Mouse (Mus musculus): ENCODE measurements at regions not wholly inside any gene's neighbourhood (a gene's known extent, or its start where the extent isn't known, plus 50 kb on each side); places are given as distances from the start of the nearest gene placed in this dataset.

DNA sequence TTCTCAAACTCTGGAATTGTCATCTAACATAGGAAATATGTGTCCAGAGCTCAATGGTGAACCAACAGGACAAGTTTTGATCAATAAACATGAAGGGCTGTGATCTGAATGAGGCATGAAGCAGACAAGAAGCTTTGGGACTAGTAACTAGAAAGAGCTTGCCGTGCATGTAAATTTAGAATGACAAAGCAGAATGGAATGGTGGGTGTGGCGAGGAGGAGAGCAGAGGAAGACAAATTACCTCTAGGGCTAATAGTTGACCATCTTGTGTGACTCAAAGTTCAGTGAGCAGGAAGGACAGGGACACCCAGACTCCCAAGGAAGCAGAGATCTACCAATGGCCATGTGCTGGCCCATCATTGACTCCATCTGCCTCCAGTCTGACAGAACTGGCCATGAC is 455.6 kb downstream of the Tns1 start:
- H3K9ac ChIP-seq (ENCODE audit: low read depth, low read length) = no peak overlapping the region
- DNase-seq (ENCODE audit: low spot score) = peak; percentile 36
- H3K4me3 ChIP-seq (replicated peaks; ENCODE audit: low read depth, low read length) = no peak overlapping the region
- no peak for TF ChIP-seq CTCF (IDR thresholded peaks at IDR 0.05; ENCODE audit: low read depth)
- H3K27me3 ChIP-seq (ENCODE audit: insufficient read depth, low read length) = no peaks in the 10 kb centered on the region
- no peak for ATAC-seq (replicated peaks; ENCODE audit: low FRiP score, low read depth)
- no peaks in the 10 kb centered on the region for H3K36me3 ChIP-seq (ENCODE audit: insufficient read depth, low read length)
- no peak overlapping the region for H3K27ac ChIP-seq
- no peak overlapping the region for H3K4me2 ChIP-seq (ENCODE audit: low read length)
- no peaks in the 10 kb centered on the region for H3K9me3 ChIP-seq (replicated peaks; ENCODE audit: low read length)
- 71% methylated on average over 2 of the region's 2 CpGs for WGBS
- no peaks in the 10 kb centered on the region for H3K4me1 ChIP-seq (replicated peaks; ENCODE audit: insufficient read depth, low read length)

DNA sequence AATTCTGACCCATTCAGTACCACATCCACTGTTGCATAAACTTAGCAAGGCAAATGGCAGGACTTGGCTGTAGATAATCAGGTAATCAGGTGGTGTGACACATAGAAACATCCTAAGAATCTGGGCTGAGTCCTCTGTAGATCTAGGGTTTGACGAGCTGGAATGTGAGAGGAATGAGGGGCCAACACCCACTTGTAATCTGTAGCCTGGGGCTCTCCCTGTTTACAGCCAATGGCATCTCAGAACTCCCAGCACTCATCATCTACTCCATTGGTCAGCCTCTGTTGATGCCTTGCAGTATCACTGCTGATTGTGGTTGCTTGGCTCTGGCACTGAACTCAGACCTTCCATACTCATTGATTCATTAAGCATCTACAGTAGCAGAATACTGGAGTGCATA is 460.7 kb downstream of the Tns1 start:
- H3K36me3 ChIP-seq (ENCODE audit: insufficient read depth, low read length) = no peaks in the 10 kb centered on the region
- no peak overlapping the region for H3K4me2 ChIP-seq (ENCODE audit: low read length)
- no peak for TF ChIP-seq CTCF (IDR thresholded peaks at IDR 0.05; ENCODE audit: low read depth)
- 52% methylated on average over 1 of the region's 1 CpGs for WGBS
- no peak overlapping the region for H3K27ac ChIP-seq
- ATAC-seq (replicated peaks; ENCODE audit: low FRiP score, low read depth) = no peak
- DNase-seq (ENCODE audit: low spot score) = no peak
- no peak overlapping the region for H3K9ac ChIP-seq (ENCODE audit: low read depth, low read length)
- H3K27me3 ChIP-seq (ENCODE audit: insufficient read depth, low read length) = no peaks in the 10 kb centered on the region
- no peaks in the 10 kb centered on the region for H3K9me3 ChIP-seq (replicated peaks; ENCODE audit: low read length)
- no peaks in the 10 kb centered on the region for H3K4me1 ChIP-seq (replicated peaks; ENCODE audit: insufficient read depth, low read length)
- no peak overlapping the region for H3K4me3 ChIP-seq (replicated peaks; ENCODE audit: low read depth, low read length)

DNA sequence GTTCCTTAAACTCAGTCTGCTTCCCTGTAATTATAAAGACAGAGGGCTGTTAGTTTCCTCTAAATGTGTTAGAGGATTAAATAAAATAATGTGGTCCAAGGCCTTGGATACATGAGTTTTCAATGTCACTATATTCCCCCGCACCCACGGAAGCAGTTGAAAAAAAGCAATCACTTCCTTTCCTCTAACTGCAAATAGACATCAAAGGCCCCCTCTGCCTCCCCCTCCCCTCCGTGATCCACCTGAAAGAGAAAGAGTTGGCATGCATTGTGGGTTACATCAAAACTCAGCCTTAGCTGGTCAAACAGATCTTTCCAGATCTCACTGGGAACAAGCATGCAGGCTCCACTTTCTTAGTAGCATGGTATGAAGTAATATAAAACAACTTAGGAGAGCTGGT is 479.2 kb downstream of the Tns1 start:
- TF ChIP-seq CTCF (IDR thresholded peaks at IDR 0.05; ENCODE audit: low read depth) = no peak
- WGBS = 51% methylated on average over 3 of the region's 3 CpGs
- Histone ChIP-seq H3K4me2 (ENCODE audit: low read length) (no peak overlapping the region), H3K9me3 (replicated peaks; ENCODE audit: low read length) (no peaks in the 10 kb centered on the region), H3K4me3 (replicated peaks; ENCODE audit: low read depth, low read length) (no peak overlapping the region), H3K9ac (ENCODE audit: low read depth, low read length) (no peak overlapping the region), H3K27ac (peak overlapping the region; percentile 70; the same call in 1 of the 2 replicates), H3K36me3 (ENCODE audit: insufficient read depth, low read length) (no peaks in the 10 kb centered on the region), H3K4me1 (replicated peaks; ENCODE audit: insufficient read depth, low read length) (peaks cover 12% of the 10 kb centered on the region), H3K27me3 (ENCODE audit: insufficient read depth, low read length) (no peaks in the 10 kb centered on the region)
- no peak for ATAC-seq (replicated peaks; ENCODE audit: low FRiP score, low read depth)
- DNase-seq (ENCODE audit: low spot score) = no peak

DNA sequence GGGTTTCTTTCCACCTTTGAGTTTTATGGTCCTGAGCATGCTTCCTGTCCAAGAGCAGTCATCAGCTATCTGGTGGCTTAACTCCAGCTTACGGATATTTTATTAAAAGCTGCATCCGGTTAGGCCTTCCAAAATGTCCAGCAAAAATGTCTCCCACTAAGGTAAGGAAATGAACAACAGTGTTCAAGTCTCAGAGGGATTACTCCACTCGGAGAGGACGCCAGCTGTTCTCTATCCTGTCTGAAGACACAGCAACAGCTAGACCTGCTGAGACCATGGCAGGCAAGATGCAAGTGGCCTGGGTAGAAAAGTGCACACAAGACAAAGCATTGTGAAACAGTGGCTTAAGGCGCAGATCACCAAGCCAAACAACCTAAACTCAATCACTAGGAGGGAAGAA is 479.9 kb downstream of the Tns1 start:
- Histone ChIP-seq H3K9me3 (replicated peaks; ENCODE audit: low read length) (no peaks in the 10 kb centered on the region), H3K4me1 (replicated peaks; ENCODE audit: insufficient read depth, low read length) (peaks cover 12% of the 10 kb centered on the region), H3K27ac (peak overlapping the region; percentile 70; the same call in 1 of the 2 replicates), H3K9ac (ENCODE audit: low read depth, low read length) (no peak overlapping the region), H3K36me3 (ENCODE audit: insufficient read depth, low read length) (no peaks in the 10 kb centered on the region), H3K4me3 (replicated peaks; ENCODE audit: low read depth, low read length) (no peak overlapping the region), H3K27me3 (ENCODE audit: insufficient read depth, low read length) (no peaks in the 10 kb centered on the region), H3K4me2 (ENCODE audit: low read length) (no peak overlapping the region)
- no peak for TF ChIP-seq CTCF (IDR thresholded peaks at IDR 0.05; ENCODE audit: low read depth)
- ATAC-seq (replicated peaks; ENCODE audit: low FRiP score, low read depth) (no peak), DNase-seq (ENCODE audit: low spot score) (peak; percentile 79)
- 51% methylated on average over 5 of the region's 5 CpGs for WGBS

DNA sequence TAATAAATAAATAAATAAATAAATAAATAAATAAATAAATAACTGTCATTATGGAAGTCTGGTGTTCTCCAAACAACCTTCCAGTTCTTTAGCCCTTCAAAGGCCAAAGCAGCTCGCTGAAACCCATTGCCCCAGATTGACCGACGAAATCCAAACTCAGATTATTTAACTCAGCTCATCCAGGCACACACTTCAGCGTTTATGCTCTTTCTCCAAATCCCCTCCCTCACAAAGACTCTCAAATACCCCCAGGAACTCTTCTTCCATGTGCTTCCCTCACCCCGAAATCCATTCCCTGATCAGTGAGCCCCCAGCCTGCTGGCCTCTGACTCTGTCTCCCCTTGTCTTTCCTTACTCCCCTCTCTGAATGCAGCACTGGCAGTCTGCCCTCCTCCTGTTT is 480.8 kb downstream of the Tns1 start:
- H3K9ac ChIP-seq (ENCODE audit: low read depth, low read length) = no peak overlapping the region
- H3K4me2 ChIP-seq (ENCODE audit: low read length) = no peak overlapping the region
- H3K4me1 ChIP-seq (replicated peaks; ENCODE audit: insufficient read depth, low read length) = peaks cover 12% of the 10 kb centered on the region
- no peak overlapping the region for H3K4me3 ChIP-seq (replicated peaks; ENCODE audit: low read depth, low read length)
- ATAC-seq (replicated peaks; ENCODE audit: low FRiP score, low read depth) (no peak), DNase-seq (ENCODE audit: low spot score) (no peak)
- no peak overlapping the region; the same call in 1 of the 2 replicates for H3K27ac ChIP-seq
- no peaks in the 10 kb centered on the region for H3K9me3 ChIP-seq (replicated peaks; ENCODE audit: low read length)
- WGBS = 62% methylated on average over 5 of the region's 5 CpGs
- TF ChIP-seq CTCF (IDR thresholded peaks at IDR 0.05; ENCODE audit: low read depth) = no peak
- no peaks in the 10 kb centered on the region for H3K36me3 ChIP-seq (ENCODE audit: insufficient read depth, low read length)
- no peaks in the 10 kb centered on the region for H3K27me3 ChIP-seq (ENCODE audit: insufficient read depth, low read length)

DNA sequence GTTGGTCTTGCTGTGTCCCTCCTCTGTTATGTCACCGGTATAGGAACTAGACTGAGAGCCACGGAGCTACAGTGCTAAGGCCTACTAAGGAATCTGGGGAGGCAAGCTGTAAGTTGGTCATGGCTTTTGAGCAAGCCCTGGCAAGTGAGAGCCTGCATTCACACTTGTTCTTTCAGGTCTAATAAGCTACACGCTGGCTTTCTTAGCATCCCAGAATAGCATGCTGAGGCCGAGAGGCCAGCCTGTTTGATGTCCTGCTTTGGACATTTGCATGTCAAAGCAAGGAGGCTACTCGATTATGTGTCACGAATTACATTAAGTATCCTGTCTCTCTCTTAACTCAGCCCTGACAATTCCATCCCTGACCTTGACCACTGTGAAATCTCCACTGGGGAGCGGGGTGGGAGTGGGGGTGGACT is 481.5 kb downstream of the Tns1 start:
- Histone ChIP-seq H3K4me1 (replicated peaks; ENCODE audit: insufficient read depth, low read length) (peaks cover 12% of the 10 kb centered on the region), H3K9me3 (replicated peaks; ENCODE audit: low read length) (no peaks in the 10 kb centered on the region), H3K4me3 (replicated peaks; ENCODE audit: low read depth, low read length) (no peak overlapping the region), H3K27ac (no peak overlapping the region), H3K4me2 (ENCODE audit: low read length) (no peak overlapping the region), H3K9ac (ENCODE audit: low read depth, low read length) (no peak overlapping the region), H3K27me3 (ENCODE audit: insufficient read depth, low read length) (no peaks in the 10 kb centered on the region), H3K36me3 (ENCODE audit: insufficient read depth, low read length) (no peaks in the 10 kb centered on the region)
- DNase-seq (ENCODE audit: low spot score) (no peak), ATAC-seq (replicated peaks; ENCODE audit: low FRiP score, low read depth) (no peak)
- TF ChIP-seq CTCF (IDR thresholded peaks at IDR 0.05; ENCODE audit: low read depth) = no peak
- WGBS = 52% methylated on average over 7 of the region's 7 CpGs

DNA sequence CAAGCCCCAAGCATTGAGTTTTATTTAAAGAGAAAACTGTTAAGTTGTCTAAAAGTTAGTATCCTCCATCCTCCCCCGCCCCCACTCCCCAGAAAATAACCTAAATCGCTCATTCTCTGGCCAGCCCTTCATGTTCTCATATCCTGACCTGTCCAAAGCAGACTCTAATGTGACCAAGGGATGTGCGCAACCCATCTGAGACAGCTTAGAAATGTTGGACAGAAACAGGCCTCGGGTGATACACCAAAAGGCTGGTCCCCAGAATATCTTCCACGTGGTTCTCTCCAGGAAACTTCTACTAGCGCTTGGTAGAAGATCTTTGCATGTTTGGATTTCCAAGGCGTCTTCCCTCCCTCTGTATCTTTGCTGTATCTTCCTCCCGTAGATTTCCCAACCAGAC is 482.8 kb downstream of the Tns1 start:
- ATAC-seq (replicated peaks; ENCODE audit: low FRiP score, low read depth) (no peak), DNase-seq (ENCODE audit: low spot score) (no peak)
- Histone ChIP-seq H3K4me2 (ENCODE audit: low read length) (no peak overlapping the region), H3K27ac (peak overlapping the region; percentile 8; the same call in 1 of the 2 replicates), H3K4me1 (replicated peaks; ENCODE audit: insufficient read depth, low read length) (peaks cover 12% of the 10 kb centered on the region), H3K4me3 (replicated peaks; ENCODE audit: low read depth, low read length) (no peak overlapping the region), H3K27me3 (ENCODE audit: insufficient read depth, low read length) (no peaks in the 10 kb centered on the region), H3K36me3 (ENCODE audit: insufficient read depth, low read length) (no peaks in the 10 kb centered on the region), H3K9ac (ENCODE audit: low read depth, low read length) (no peak overlapping the region), H3K9me3 (replicated peaks; ENCODE audit: low read length) (no peaks in the 10 kb centered on the region)
- TF ChIP-seq CTCF (IDR thresholded peaks at IDR 0.05; ENCODE audit: low read depth) = no peak
- WGBS = 66% methylated on average over 8 of the region's 8 CpGs
